Mouse (Mus musculus): ENCODE data around the gene Zbtb37.

Gene Zbtb37

GRCm38 (mm10) chr1:160968643-160969042, 66.0 kb downstream of the Zbtb37 start:
- DNase-seq (ENCODE audit: low read depth) = no peak

- DNase-seq (ENCODE audit: low read depth) = no peak
These were observed 67.4 kb downstream of the Zbtb37 start for GRCm38 (mm10) chr1:160967268-160967667.

GRCm38 (mm10) chr1:160963199-160963598, 71.5 kb downstream of the Zbtb37 start:
- no peak for DNase-seq (ENCODE audit: low read depth)

Measured in c-Kit-positive CD71-negative TER-119-negative erythroid progenitor cells, embryonic 14.5 days (primary cell).